Mouse (Mus musculus): ENCODE results near the gene Zbtb9.

GRCm38 (mm10) chr17:26971247-26971905 lies 1.6 kb upstream of the Zbtb9 start:
- TF ChIP-seq CTCF (IDR thresholded peaks at IDR 0.05 in 2 of 3, conservative IDR thresholded peaks at IDR 0.05 in 1 of 3; ENCODE audit: control insufficient read depth in 1 of 3, insufficient read depth in 1 of 3, low read depth in 2 of 3, low read length in 3 of 3, poor library complexity in 1 of 3, severe bottlenecking in 1 of 3) (no peak), POLR2A (IDR thresholded peaks at IDR 0.05; ENCODE audit: control insufficient read depth in 1 of 2, insufficient read depth in 1 of 2, low read depth in 1 of 2, low read length in 2 of 2, poor library complexity in 1 of 2) (no peak)
